Mouse (Mus musculus) lung, postnatal 14 days (tissue): Measurements from ENCODE around the gene Lin37.

Experiments
- DNase-seq: peaks from one replicate; pipeline ENCODE4 v3.0.0; 2021

The Lin37 gene

GRCm38 (mm10) chr7:30585170-30585569 is 25.5 kb upstream of the Lin37 start:
- DNase-seq = no peak

GRCm38 (mm10) chr7:30584339-30584738 is 24.7 kb upstream of the Lin37 start:
- no peak for DNase-seq

- no peak for DNase-seq
Measured at GRCm38 (mm10) chr7:30581547-30581946, 21.9 kb upstream of the Lin37 start.

GRCm38 (mm10) chr7:30579950-30580349 is 20.3 kb upstream of the Lin37 start:
- no peak for DNase-seq

- DNase-seq = no peak
Measured at GRCm38 (mm10) chr7:30572969-30573368, 13.3 kb upstream of the Lin37 start.

GRCm38 (mm10) chr7:30572389-30572788 is 12.8 kb upstream of the Lin37 start:
- no peak for DNase-seq

GRCm38 (mm10) chr7:30567555-30567954 is 7.9 kb upstream of the Lin37 start:
- DNase-seq = no peak

- DNase-seq = no peak
Measured at GRCm38 (mm10) chr7:30566033-30566432, 6.4 kb upstream of the Lin37 start.

GRCm38 (mm10) chr7:30564970-30565571 is 5.4 kb upstream of the Lin37 start, which contains the start of gene Igflr1:
Gene Igflr1 (plus strand): TSS chr7:30565427.
- DNase-seq = no peak

GRCm38 (mm10) chr7:30563906-30564280 is 4.3 kb upstream of the Lin37 start:
- no peak for DNase-seq

GRCm38 (mm10) chr7:30563117-30563905 is 3.7 kb upstream of the Lin37 start, which contains the start of the genes U2af1l4, Gm49396 and Psenen:
Gene U2af1l4 (plus strand): TSS chr7:30563301.
Gene Gm49396 (plus strand): TSS chr7:30563344.
Gene Psenen (minus strand): TSS chr7:30563627.
- DNase-seq = peak; percentile 98

GRCm38 (mm10) chr7:30562526-30563116 is 3.0 kb upstream of the Lin37 start:
- DNase-seq = no peak

- no peak for DNase-seq
Measured at GRCm38 (mm10) chr7:30560296-30560695, 658 bp upstream of the Lin37 start.

GRCm38 (mm10) chr7:30558656-30559442 is 789 bp downstream of the Lin37 start:
- DNase-seq = no peak

GRCm38 (mm10) chr7:30557901-30558514 is 1.6 kb downstream of the Lin37 start:
- no peak for DNase-seq

- DNase-seq = no peak
Measured at GRCm38 (mm10) chr7:30556894-30557536, 2.6 kb downstream of the Lin37 start.

- no peak for DNase-seq
Measured at GRCm38 (mm10) chr7:30553810-30554584, 5.6 kb downstream of the Lin37 start.

- peak; percentile 41 for DNase-seq
Measured at GRCm38 (mm10) chr7:30553021-30553589, 6.5 kb downstream of the Lin37 start.

GRCm38 (mm10) chr7:30552102-30553020 is 7.3 kb downstream of the Lin37 start, which contains the start of the genes Hspb6 and Proser3:
Gene Hspb6 (plus strand): TSS chr7:30552178.
Gene Proser3 (minus strand): TSS chr7:30552299.
- DNase-seq = peak; percentile 97
